Mouse (Mus musculus) spleen, postnatal 10 days (tissue): ENCODE results near the gene Taok3.

Experiments
- DNase-seq, 2 experiments: peaks; one replicate each; pipeline ENCODE4 v3.0.0; 2021 to 2022; ENCODE audit warnings: low spot score in 2 of 2

Gene Taok3

DNA sequence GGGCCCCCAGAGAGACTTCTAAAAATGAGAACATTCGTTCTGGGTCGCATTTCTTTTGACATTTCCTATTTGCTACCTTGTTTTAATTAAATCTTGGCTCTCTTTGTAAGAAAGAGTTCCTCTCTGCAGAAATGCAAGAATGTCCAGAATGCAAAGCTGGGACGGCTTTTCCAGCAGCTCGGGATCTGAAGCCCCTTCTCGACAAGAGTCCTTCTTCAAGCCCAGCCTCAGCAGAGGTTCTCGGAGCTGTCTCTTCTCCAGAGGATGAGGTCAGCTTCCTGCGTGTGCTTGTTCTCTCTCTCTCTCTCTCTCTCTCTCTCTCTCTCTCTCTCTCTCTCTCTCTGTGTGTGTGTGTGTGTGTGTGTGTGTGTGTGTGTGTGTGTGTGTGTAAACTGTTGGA, 2.2 kb upstream of the Taok3 start:
- no peak for DNase-seq

DNA sequence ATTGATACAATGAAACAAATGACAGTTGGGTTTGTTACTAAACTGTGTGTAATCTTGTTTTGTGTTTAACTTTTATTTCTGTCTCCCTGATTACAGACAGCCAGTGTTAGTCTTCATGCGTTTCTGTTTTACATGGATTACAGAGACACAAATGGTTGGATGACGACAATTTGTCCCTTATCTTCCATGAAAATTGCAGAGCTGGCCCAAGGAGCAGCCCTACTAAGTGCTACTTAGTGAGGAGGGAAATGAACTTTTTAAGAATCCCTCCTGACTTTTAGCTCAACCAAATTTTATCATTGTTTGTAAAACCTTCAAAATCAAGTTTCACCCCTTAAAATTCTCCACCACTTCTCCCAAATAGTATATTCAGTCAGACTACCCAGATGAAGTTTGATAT, 1.7 kb upstream of the Taok3 start:
- DNase-seq = no peak

DNA sequence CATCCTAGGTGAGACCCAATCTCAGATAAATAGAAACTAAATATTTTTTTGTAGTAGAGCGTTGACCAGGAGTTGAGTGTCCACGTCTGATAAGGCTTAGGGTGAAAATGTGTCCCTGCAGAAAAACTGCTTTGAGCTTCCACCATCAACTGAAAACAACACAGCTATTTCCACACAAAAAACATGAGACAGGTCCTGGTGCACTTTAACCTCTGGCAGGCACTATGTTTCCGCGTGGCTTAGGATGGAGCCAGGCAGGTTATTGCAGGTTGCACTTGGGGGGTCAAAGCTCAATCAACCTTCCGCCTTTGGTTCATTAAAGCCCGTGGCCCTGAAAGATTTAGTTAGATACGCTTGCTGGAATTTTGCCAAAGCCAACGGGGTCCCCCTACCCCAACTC, 1.1 kb upstream of the Taok3 start:
- peak in 1 of 2 experiments; percentile 21 for DNase-seq

DNA sequence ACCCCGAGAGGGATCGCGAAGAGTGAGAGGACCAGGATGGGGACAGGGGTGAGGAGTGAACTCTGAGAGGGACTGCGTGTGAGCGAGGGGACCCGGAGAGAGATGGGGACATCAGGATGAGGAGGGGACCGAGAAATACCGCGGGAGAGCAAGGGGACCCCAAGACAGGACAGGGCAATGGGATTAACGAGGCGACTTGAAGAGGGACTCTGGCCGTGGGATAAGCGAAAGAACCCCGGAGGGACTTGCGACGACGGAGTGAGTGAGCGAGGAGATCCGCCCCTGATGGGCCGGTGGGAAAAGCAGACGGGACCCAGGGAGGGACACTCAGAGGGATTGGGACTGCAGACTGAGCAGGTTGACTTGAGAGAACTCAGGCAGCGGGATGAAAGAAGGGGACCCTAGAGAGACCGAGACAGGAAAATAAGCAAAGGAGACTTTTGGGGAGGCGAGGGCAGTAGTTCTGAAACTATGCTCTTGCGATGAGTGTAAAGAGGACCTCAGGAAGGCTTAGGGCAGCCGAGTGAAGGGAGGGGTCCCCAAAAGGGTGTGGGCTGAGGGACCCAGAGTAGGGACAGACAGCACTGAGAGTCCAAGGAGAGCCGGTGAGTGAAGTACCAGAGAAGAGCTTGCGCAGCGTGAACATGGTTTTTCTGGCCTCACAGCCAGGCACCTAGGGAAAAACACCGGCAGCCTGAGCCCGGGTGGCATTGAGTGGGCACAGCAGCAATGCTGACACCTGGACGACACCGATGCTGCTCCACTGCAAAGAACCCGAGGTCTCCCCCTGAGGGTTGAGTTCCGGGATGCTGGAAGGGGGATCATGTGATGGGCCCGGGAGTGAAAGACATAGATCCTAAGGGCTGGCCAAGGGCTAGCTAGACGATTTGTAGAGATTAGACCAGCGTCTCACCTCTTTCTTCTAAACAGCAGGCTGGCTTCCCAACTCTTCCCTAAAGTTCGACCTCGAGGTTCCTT, 849 bp downstream of the Taok3 start:
- peak; percentile 56 to 64 for DNase-seq

DNA sequence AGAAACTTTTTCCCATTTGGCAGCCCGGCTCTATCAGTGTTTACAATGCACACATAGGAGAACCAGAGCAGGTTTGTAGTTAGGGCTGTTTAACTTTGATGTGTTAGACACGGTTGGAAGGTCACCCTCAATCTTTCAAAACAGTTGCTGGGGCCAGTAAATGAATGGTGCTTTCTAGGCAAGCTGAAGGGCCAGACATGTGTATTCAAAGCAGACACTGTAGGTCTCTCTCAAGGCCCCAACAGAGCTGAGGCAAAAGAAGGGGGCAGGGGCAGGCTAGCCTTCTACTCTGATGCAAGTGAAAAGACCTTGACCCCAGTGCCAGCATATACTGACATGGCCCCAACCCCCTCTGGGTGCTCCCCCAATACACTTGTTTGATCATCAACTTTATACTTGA, 1.7 kb downstream of the Taok3 start:
- no peak for DNase-seq

DNA sequence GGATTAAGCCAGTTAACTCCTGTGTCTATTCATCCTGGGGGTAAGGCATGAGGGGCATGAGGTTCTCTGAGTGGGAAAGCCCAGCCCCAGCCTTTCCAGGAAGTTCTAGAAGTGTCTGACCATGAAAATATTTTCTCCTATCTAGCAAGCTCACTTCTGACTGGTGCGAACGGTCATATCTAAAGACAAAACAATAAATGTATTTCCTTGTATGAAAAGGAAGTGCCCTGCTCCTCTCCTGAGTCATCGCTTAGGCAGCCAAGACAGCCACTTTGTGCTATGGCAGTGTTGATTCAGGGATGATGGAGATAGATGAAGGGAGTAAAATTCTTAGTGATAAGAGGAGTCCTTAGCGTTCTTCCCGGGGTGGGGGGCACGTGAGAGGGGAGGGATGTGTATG, 3.2 kb downstream of the Taok3 start:
- DNase-seq = no peak

DNA sequence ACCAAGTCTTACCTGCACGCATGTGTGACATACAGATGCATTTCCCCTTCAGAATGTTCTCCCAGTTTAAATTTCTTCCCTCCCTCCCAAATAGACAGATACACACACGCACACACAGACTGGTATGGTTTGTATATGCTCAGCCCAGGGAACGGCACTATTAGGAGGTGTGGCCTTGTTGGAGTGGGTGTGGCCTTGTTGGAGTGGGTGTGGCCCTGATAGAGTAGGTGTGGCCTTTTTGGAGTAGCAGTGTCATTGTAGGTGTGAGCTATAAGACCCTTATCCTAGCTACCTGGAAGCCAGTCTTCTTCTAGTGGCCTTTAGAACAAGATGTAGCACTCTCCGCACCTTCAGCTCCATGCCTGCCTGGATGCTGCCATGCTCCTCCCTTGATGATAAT, 3.9 kb downstream of the Taok3 start:
- peak; percentile 25 to 57 for DNase-seq

DNA sequence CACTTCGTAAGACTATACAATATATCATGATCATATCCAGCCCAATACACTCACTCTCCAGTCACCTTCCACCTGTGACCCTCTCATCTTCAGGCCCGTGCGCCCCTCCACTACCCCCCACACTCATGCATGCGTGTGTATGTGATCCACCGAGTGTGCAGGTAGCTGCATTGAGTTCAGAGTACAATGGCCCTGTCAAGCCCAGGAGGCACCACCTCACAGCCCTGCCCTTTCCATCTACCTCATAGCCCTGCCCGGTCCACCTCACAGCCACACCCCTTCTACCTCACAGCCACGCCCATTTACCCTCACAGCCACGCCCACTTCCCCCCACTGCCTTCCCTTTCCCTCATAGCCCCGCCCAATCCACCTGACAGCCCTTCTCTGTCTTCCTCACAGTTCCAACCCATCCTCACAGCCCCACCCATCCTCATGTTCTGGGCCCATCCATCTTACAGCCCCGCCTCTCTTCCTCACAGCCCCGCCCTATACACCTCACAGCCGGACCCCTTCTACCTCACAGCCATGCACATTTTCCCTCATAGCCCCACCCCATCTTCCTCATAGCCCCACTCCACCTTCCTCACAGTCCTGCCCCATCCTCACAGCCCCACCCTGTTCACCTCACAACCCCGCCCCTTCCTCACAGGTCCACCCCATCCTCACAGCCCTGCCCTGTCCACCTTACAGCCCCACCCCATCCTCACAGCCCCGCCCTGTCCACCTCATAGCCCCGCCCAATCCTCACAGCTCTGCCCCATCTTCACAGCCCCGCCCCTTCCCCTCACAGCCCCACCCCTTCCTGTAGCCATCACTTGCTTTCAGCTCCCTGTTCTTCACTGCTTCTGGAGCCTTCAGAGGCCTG, 5.8 kb downstream of the Taok3 start:
- peak in 1 of 2 experiments; percentile 45 for DNase-seq

DNA sequence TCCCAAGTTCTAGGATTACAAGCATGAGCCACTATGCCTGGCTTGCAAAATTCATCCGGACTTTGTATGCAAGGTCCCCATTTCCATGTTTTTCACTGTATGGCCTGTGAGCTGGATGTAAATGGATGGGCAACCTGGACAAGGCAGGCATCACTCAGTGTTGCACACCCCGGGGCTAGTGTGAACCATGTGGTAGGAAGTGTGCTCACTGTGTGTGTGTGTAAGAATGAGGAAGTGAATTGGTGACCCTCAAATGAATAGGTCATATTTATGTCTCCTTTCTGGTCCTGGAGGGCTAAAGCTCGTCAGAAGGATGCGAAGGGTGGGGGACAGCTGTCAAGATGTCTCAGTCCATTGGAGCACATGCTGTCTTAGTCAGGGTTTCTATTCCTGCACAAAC, 7.1 kb downstream of the Taok3 start:
- no peak for DNase-seq

DNA sequence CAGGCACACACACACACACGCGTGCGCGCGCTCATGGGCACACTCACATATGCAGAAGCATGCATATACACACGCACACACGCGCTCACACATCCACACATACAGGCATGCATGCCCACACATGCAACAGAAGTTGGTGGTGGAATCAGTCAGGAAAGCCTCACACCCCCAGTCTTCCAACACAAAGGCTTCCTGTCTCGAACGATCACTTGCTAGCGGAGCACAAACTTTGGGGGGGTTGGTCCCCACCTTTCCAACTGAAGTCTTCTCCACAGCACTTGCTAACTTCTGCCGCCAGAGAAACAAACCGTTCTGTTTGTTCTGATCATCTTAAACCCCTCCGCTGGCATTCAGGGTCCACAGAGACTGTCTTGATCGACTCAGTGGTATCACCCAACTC, 10.8 kb downstream of the Taok3 start:
- no peak for DNase-seq

DNA sequence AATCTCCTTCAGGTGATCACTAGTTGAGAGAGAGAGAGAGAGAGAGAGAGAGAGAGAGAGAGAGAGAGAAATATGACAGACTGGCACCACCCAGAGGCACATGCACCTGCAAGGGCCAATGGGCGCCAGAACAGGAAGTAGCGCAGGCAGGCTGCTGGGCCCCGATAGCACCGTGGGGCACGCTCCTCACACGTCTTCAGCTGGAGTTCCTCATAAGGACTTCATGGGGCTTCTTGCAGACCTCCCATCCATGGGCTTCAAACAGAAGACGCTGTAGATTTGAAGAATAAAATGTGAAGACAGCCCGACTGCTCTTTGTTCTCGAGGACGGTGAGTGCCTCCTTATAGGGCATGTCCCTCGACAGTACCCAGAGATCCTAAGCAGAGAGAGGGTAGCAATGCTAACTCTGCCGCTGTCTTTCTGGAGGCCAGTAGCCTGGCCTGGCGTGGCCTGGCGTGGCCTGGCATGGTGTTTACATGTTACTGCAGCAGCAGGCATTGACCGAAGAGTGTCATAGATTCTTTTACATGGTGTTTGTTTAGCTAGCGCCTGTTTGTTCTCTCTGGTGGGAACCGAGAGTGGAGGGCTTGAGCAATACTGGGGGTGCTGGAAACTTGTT, 13.6 kb downstream of the Taok3 start:
- peak; percentile 70 to 88 for DNase-seq

DNA sequence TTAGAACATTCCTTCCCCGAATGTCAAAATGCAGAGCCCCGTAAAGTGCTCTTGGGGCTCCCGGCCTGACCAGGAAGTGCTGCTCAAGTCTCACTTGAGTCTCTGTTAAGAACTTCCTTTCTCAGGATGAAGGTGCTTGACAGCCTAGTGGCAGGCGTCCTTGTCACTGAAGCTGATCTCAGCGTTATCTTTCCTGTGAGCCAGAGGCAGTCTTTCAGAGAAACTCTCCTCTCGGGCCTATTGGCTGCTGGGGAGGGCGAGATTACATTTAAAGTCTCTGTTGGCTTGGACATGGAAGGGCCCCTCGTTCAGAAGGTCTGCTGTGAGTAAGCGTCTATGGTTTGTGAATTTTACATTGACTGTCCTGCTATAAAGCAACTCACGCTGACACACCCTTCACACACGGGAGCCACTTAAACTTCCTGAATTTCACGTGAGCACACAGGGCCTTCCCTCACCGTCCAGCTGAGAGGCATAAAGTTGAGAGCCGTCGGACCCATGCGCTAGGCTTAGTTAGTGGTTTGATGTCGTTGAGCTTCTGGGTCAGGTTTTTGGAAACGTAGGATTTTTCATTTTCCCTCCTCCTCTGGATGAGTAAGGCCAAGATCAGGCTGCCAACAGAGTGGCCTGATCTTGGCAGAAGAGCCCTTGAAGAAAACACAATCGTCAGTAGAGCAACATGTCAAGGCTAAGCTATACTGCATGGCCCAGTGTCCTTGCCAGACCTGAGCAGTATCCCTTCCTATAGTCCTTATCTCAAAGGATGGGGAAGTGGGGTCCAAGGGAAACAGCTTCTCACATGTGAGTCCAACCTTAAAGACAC, 14.3 kb downstream of the Taok3 start:
- DNase-seq = peak; percentile 44 to 65

DNA sequence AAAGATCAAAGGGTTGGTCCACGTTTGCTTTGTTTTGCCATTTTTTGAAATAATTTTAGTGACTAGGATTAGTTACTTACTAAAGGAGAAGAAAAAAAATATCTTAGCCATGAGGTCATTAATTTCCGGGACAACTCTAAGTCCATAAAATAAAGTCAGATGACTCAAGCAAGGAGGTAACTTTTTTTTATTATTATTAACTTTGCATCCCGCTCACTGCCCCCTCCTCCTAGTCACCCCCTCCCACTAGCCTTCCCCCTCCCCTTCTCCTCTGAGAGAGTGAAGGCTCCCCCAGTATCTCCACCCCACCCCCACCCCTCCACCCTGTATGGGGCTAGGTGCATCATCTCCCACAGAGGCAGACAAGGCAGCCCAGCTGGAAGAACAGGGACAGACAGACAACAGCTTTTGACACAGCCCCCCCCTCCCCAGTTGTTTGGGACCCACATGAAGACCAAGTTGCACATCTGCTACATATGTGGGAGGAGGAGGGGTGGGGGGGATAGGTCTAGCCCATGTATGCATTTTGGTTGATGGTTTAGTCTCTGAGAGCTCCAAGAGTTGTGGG, 15.0 kb downstream of the Taok3 start:
- no peak for DNase-seq

DNA sequence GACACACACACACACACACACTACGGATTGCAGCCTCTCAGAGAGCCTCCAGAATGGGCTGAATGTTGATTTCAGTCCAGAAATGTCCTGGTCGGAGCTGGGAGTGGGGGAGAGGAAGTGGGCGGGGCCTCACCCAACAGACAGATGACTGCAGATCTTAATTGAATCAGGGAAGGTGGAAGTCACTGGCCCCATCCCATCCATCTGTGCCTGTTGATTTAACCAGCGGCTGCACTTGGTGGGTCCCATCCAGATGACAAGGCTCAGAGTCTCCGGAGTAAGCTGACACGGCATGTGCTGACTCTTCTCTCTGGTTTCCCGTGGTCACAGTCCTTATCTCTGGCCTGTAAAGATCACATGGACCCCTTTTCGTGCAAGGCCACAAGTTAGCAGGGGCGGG, 15.9 kb downstream of the Taok3 start:
- DNase-seq = peak; percentile 54 to 76

DNA sequence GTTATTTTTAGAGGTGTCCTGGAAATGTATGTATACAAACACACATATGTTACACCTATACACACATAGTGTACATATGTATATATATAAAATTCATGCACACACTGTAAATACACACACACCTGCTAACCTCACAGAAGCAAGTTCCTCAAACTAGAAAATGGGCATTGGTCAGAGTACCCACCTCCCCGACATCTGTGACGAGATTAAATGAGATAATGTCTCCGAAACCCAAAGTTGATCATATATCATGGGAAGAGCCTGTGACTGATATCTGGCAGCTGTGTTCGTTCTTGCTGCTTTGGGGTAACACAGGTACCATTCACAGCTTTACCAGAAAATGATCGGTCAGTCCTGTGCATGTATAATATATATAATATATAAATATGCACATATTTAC, 16.6 kb downstream of the Taok3 start:
- DNase-seq = no peak

DNA sequence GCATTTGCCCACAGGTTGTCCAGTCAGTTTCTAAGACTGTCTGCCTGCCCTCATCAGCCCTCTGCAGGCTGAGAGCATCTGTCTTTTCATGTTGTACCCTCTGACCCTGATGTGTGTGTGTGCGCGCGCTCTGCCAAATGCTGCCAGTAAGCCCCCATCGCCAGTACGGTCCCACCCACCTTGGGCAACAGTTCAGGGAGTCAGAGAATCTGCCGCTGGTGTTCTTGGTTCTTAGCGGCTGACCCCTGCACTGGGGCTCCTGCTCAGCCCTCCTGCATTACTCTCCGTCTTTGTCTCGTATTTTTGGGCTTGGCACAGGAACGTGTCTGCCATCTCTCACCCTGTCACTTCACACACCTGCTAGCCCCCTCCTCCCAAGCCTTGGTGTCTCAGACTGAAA, 17.1 kb downstream of the Taok3 start:
- peak in 1 of 2 experiments; percentile 46 for DNase-seq

DNA sequence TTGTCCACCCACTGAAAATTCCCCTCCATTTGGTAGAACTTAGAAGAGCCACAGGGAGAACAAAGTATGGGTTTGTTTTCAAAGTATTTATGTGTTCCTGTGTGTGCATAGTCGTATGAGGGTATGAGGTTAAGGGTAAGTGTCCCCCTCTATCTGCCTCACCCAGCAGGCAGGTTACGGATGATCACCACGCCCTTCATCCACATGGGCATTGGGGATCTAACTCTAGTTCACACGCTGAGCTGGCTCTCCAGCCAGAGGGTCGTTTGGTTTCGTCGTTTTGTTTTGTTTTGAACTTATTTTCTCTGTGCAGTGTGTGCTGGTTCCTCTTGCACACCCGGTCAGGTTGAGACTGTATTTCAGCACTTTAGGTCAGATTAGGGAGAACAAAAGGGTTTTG, 17.7 kb downstream of the Taok3 start:
- DNase-seq = peak in 1 of 2 experiments; percentile 65

DNA sequence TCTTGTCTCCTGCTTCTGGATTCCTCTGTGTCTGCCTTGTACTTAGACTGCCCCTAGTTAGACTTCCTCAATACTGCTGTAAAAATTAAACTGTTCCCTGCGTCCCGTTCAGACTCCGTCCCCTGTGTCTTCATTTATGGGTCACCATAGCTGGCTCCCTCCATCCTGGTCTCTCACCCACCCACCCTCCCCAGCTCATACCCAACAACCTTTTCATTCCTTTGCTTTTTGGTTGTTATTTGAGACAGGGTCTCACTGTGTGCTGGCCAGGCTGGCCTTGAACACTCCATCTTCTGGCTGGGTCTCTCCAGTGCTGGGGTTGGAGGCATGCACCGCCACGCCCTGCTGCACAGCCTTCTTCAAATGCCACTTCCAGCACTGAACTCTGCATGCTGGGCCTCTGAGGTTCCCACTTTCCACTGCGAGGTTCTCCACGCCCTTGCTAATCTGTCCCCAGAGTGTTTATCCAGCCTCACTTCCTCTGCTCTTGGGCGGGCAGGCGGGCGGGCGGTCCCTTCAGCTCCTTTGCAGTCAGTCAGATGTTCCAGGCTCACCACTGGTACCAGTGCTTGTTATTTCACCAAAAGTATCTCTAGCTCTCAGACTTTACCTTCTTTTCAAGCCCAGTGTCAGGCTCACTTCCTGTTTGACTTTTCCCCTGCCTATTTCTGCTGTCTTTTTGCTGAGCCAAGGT, 18.5 kb downstream of the Taok3 start:
- peak; percentile 64 to 80 for DNase-seq

DNA sequence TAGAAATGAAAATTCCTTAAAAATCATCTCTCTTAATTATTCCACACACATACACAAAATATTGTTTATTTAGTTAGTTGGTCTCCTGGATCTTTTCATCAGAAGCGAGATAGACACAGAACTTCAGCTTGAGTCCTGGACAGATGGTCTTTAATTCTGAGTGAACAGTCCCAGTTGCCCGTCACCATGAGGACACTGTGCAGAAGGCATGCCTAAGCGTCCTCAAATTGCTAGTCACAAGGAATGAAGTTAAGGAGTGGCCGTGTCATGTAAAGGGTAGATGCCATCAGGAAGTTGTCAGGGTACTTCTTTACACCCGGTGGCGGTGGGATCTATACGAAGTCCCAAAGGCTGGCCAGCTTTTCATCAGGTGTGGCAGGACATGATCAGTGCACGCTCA, 19.9 kb downstream of the Taok3 start:
- DNase-seq = no peak

DNA sequence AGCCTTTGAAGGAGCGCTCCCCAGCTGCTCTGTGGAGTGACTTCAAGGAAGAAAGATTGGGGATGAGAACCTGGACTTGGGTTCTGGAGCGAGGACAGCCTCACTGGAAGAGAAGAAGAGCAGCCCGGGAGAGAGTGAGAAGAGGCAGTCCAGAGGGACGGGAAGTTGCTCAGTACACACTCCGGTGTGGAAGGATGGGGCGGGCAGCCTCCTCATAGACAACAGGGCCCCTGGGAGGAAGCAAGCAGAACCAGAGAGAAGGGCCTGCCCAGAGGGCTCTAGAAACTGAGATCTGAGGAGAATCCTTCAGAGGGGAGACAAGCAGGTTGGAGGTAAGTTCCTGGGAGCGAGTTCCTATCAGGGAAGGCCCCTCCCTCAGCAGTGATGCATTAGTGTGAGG, 20.4 kb downstream of the Taok3 start:
- DNase-seq = no peak
